Mouse (Mus musculus) layer of hippocampus, adult 11-12 months (tissue): ENCODE measurements at regions not wholly inside any gene's neighbourhood (a gene's known extent, or its start where the extent isn't known, plus 50 kb on each side); places are given as distances from the start of the nearest gene placed in this dataset.

ENCODE experiments used
- DNase-seq: peaks from one replicate; pipeline ENCODE4 v3.0.0; 2022; ENCODE audit warnings: low spot score

GRCm38 (mm10) chr2:172773176-172773575 lies 166.9 kb downstream of the Bmp7 start:
- DNase-seq, result peak; percentile 37

DNA sequence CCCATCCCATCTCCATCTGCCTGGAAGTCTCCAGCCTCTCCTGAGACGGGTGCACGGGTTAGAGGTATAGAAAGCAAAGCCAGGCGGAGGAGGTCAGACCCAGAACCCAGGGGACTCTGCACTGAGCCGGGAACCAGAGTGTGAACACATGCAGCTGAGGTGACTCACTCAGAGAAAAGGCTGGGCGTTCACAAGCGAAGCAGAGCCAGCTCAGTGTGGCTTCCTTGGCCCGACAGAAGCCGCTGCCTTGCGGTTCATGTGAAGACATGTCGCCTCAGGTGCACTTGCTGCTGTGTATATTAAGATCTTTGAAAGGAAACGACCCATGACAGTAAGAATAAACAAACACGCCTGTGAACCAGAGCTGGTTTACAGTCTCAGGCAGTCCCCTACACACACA lies 163.6 kb downstream of the Bmp7 start:
- DNase-seq, result no peak

GRCm38 (mm10) chr2:172777774-172778173 lies 162.3 kb downstream of the Bmp7 start:
- no peak for DNase-seq

DNA sequence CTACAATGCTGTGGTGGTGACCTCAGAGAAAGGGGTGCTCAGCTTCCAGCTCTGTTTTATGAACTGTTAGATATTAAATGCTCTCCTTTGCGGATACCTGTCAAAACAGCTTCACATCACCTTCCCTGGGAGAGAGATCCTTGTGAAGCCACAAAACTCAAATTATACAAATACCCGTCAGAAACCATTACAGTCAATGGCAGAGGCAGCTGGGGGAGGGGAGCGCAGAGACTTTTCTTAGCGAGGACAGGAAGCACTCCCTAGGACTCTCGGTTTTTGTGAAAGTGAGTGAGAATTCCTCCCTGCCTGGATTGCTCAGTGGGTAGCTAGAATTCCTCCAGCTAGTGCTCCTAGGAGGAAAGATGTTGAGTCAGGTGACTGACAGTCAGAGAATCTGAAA lies 161.0 kb downstream of the Bmp7 start:
- DNase-seq, result no peak

GRCm38 (mm10) chr2:172782686-172783085 lies 157.4 kb downstream of the Bmp7 start:
- no peak for DNase-seq

GRCm38 (mm10) chr2:172786297-172786696 lies 153.8 kb downstream of the Bmp7 start:
- DNase-seq, result no peak

- no peak for DNase-seq
Measured at GRCm38 (mm10) chr2:172787203-172787944, 152.7 kb downstream of the Bmp7 start.

DNA sequence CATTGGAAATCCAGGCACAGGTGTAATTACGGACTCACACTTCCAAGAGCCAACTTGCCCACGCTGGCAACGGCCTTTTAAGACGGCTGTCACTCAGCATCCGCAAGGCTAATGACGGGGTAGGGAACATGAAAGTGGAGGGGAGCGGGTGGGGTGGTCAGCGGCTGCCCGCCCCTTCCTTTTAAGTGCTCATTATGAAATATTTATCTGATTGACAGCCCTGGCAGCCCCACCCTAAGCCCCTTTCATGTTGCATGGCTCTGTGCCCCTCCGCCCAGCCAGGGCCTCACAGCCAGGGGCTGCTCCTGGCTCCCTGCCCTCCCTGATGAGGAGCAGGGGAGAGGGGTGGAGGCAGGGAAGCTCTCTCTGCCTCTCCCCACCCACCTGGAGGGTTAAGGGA lies 150.9 kb downstream of the Bmp7 start:
- DNase-seq, result no peak

DNA sequence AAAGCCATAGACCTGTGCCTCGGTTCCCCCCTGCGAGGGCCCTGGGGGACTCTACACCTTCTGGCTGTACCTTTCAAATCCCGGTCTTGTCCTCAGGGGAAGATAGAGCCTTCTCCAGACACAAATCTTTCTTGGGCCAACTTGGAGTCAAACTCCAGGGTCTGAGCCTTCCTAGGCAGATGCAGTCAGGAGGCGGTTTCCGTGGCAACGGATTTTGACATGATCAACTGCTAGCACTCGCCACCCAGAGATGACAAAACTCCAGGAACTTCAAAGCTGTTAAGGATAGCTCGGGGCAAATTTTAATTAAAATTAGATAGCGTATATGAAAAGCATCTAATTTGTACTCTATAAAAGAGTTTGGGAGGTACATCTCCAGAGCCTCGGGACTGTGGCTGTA lies 147.6 kb downstream of the Bmp7 start:
- DNase-seq, result no peak

GRCm38 (mm10) chr2:172793991-172794390 lies 146.1 kb downstream of the Bmp7 start:
- DNase-seq, result no peak

DNA sequence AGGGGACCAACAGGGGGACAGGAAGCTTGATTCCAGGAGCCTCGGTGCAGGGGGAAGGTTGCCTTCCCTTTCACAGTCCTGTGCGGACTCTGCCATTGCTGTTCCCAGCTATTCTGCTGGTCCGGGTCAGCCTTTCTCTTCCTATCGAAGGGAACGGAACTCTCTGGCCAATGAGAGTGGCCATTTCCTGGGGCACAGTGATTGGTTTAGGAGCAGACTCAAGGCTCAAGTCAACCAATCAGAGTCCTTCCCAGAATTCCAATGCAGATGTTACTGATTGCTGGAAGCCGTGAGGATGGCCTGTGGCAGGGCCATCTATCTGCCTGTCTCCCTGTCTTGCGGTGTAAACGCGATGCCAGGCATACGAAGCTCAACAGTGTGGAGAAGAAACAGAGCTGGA lies 145.3 kb downstream of the Bmp7 start:
- DNase-seq, result no peak

GRCm38 (mm10) chr2:172796104-172796503 lies 144.0 kb downstream of the Bmp7 start:
- DNase-seq, result no peak

- DNase-seq, result no peak
Measured at GRCm38 (mm10) chr2:172796955-172797354, 143.2 kb downstream of the Bmp7 start.

- no peak for DNase-seq
Measured at GRCm38 (mm10) chr2:172799951-172800350, 140.2 kb downstream of the Bmp7 start.

- DNase-seq, result no peak
Measured at GRCm38 (mm10) chr2:172800801-172801200, 139.3 kb downstream of the Bmp7 start.

GRCm38 (mm10) chr2:172801804-172802203 lies 138.3 kb downstream of the Bmp7 start:
- no peak for DNase-seq

- DNase-seq, result no peak
Measured at GRCm38 (mm10) chr2:172807446-172807845, 132.7 kb downstream of the Bmp7 start.

DNA sequence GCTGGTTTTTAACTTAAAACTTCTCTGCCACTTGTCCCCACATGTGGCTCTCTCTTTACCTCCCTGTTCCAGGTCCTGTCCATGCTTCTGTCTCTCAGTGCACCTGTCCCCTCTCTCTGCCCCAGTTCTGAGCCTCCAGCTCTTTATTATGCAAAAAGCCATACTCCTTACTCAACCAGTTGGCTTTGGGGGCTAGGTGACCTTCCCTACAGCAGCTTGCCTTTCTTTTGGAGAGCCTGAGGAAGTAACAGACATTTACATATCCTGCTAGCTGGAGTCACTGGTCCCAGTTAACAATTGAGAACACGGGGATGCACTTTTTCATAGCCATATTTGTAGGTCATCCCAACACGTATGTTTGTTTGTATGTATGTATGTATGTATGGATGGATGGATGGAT lies 130.8 kb downstream of the Bmp7 start:
- no peak for DNase-seq

- no peak for DNase-seq
Measured at GRCm38 (mm10) chr2:172813319-172813718, 126.8 kb downstream of the Bmp7 start.

DNA sequence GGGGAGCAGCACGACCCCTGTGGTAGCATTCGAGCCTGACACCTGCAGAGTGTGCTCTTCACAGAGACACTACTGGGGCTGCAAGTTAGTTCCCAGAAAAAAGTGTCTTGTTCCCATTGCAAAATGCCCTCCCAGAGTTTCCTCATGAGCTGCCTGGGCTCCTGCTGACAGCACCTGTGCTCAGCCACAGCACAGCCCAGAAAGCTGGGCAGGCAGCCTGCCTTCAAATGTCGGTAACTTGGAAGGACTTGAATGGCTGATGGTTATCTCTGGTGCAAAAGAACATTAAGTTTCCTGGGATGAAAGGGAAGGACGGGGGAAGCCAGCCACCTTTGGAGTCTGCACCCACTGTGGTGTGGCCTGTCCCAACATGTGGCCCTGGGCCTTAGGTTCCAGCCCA lies 126.2 kb downstream of the Bmp7 start:
- no peak for DNase-seq

- no peak for DNase-seq
Measured at GRCm38 (mm10) chr2:172815146-172815545, 125.0 kb downstream of the Bmp7 start.

DNA sequence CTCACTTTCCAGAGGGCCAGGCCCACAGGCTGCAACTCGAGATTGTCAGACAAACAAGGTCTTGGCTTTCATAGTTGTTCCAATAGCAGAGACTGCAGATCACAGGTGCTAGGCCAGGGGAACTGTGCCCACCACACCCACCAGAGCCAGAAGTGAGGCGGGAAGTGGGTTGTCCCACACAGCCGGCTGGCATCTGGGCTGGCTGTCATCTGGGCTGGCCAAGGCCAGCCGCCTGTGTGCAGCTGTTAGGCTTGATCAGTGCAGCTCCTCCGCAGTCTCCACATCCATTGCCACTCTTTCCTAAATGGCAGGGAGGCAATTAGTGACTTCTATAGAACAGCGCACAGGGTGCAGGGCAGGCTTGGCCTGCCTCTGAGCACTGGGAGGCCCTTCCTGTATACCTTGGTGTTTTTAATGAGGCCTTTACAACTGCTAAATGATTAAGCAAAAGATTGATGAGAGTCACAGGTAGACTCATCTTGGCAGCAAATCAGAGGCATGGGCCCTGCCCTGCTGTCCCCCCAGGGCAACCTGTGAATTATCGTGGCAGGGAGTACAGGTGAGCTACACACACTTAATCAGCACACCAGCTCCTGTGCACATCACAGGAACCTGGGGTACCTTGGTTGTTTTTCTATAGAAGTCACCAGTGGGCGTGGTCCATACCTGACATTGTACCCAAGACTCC lies 122.9 kb downstream of the Bmp7 start:
- no peak for DNase-seq
